Mouse (Mus musculus) stomach, postnatal 0 days (tissue): Measurements from ENCODE around the gene Trem3.

ENCODE experiments used
- CTCF ChIP-seq: IDR thresholded peaks from 2 replicates; pipeline ENCODE4 v1.5.1; 2016; ENCODE audit warnings: antibody characterized with exemption, low read depth, mild to moderate bottlenecking, moderate library complexity
- EP300 ChIP-seq: optimal IDR thresholded peaks from 2 replicates; pipeline ENCODE3; 2016; ENCODE audit warnings: antibody characterized with exemption

- TF ChIP-seq CTCF, result no peak
- TF ChIP-seq EP300, result no peak
Observed at GRCm38 (mm10) chr17:48300199-48300598, 52.6 kb downstream of the Trem3 start.
